Mouse (Mus musculus) adrenal gland, postnatal 10 days (tissue): ENCODE measurements around the gene Ssr2. TPM values are rescaled to one million over a fixed set of nuclear protein-coding genes. Genes with fewer than 3 reads are reported as not detected.

ENCODE experiments used
- DNase-seq: peaks from one replicate; pipeline ENCODE4 v3.0.0; 2021; ENCODE audit warnings: mixed read lengths
- long read RNA-seq, 2 experiments: library from polyadenylated mRNA; stranded (forward); transcript quantifications; one replicate each; pipeline ENCODE4 v2.0.0; 2021
- total RNA-seq, 2 experiments: library from RNA; stranded (reverse); gene quantifications; 2 replicates each; pipeline ENCODE4 v1.2.3; 2021

Gene Ssr2
- total RNA-seq, result 100 to 1,000 TPM; 221 to 247 TPM
- long read RNA-seq, experiment 1, transcript Ssr2-201 (5 exons, 1,189 nt), result minor isoform, 11 of 179 reads
- long read RNA-seq, experiment 1, transcript Ssr2-207 (6 exons, 1,059 nt), result major isoform, 157 of 179 reads
- long read RNA-seq, experiment 1, partial matches to known transcripts, result 9 of 179 reads
- long read RNA-seq, experiment 1, other reads (novel, unspliced or antisense), result 2 of 179 reads
- long read RNA-seq, experiment 2, transcript Ssr2-207 (6 exons, 1,059 nt), result major isoform, 153 of 169 reads
- long read RNA-seq, experiment 2, transcript Ssr2-201 (5 exons, 1,189 nt), result minor isoform, 13 of 169 reads
- long read RNA-seq, experiment 2, partial matches to known transcripts, result 0 of 169 reads
- long read RNA-seq, experiment 2, other reads (novel, unspliced or antisense), result 3 of 169 reads

- DNase-seq, result no peak
These were observed at the start of gene Ssr2 for GRCm38 (mm10) chr3:88575540-88575939. Gene Ssr2, plus strand, starts transcription at chr3:88575876.

GRCm38 (mm10) chr3:88526157-88527131, 49.2 kb upstream of the Ssr2 start:
- peak; percentile 91 for DNase-seq

- no peak for DNase-seq
These were observed 48.1 kb upstream of the Ssr2 start for GRCm38 (mm10) chr3:88527565-88527964.

GRCm38 (mm10) chr3:88528646-88529045, 47.0 kb upstream of the Ssr2 start:
- no peak for DNase-seq

- no peak for DNase-seq
These were observed 46.3 kb upstream of the Ssr2 start for GRCm38 (mm10) chr3:88529204-88530000.

- DNase-seq, result no peak
These were observed 45.4 kb upstream of the Ssr2 start for GRCm38 (mm10) chr3:88530082-88530864.

GRCm38 (mm10) chr3:88531348-88532298, 44.1 kb upstream of the Ssr2 start:
- peak; percentile 92 for DNase-seq

GRCm38 (mm10) chr3:88532299-88532674, 43.4 kb upstream of the Ssr2 start, which contains the start of gene Mex3a:
Gene Mex3a, plus strand, starts transcription at chr3:88532395.
- DNase-seq, result no peak

- DNase-seq, result no peak
These were observed 42.8 kb upstream of the Ssr2 start for GRCm38 (mm10) chr3:88532689-88533511.

- no peak for DNase-seq
These were observed 42.0 kb upstream of the Ssr2 start for GRCm38 (mm10) chr3:88533706-88534105.

GRCm38 (mm10) chr3:88535005-88535404, 40.7 kb upstream of the Ssr2 start:
- no peak for DNase-seq

GRCm38 (mm10) chr3:88535527-88535926, 40.1 kb upstream of the Ssr2 start:
- no peak for DNase-seq

- peak; percentile 81 for DNase-seq
These were observed 39.4 kb upstream of the Ssr2 start for GRCm38 (mm10) chr3:88536103-88536930.

GRCm38 (mm10) chr3:88537146-88537545, 38.5 kb upstream of the Ssr2 start:
- DNase-seq, result no peak

- DNase-seq, result no peak
These were observed 37.2 kb upstream of the Ssr2 start for GRCm38 (mm10) chr3:88538271-88539145.

GRCm38 (mm10) chr3:88539397-88539796, 36.3 kb upstream of the Ssr2 start:
- DNase-seq, result no peak

- no peak for DNase-seq
These were observed 35.6 kb upstream of the Ssr2 start for GRCm38 (mm10) chr3:88540085-88540484.
